In genomic region chr3:54662411-54662810, GRCm38 (mm10) we compare ENCODE assay signal across 13 mouse cellular contexts. TPM values are rescaled to one million over a fixed set of nuclear protein-coding genes. Genes with fewer than 3 reads are reported as not detected.
DNase-seq lines count a peak whose midpoint lies in the region; ATAC-seq and TF ChIP-seq lines count a peak whose summit lies in the region.
"Had no signal": no experiment of that assay in that cellular context is flagged by ENCODE, and none has a peak within 500 bp of the region (broad histone marks: within the 10 kb centered on the region; RNA-seq: fewer than 3 reads in every experiment).

No protein-coding gene starts in this region.

- H3K4me2 ChIP-seq in heart, embryonic 12.5 days, result no peak overlapping the region
- no peak overlapping the region for H3K4me2 ChIP-seq in lung, postnatal 0 days (replicated peaks; ENCODE audit: low read depth, low read length)
- H3K4me2 ChIP-seq: hindbrain, embryonic 15.5 days; neural tube, embryonic 13.5 days had no signal

- DNase-seq in heart, postnatal 4 days, result peak; percentile 16
- DNase-seq in lung, postnatal 0 days (ENCODE audit: low spot score), result no peak
- DNase-seq in lung, postnatal 4 days, result no peak
- DNase-seq: adrenal gland, postnatal 10 days; cerebellum, adult 9-11 months; midbrain, embryonic 14.5 days had no signal

- 0 out of 2 replicates have a peak, but pooled peaks cover 7% of the 10 kb centered on the region for H3K9me3 ChIP-seq in heart, embryonic 12.5 days (replicated peaks)
- no peaks in the 10 kb centered on the region for H3K9me3 ChIP-seq in lung, postnatal 0 days (ENCODE audit: low read length)
- no peaks in the 10 kb centered on the region for H3K9me3 ChIP-seq in ES-Bruce4 (replicated peaks; ENCODE audit: control insufficient read depth, insufficient read depth, low read length, poor library complexity, severe bottlenecking)
- H3K9me3 ChIP-seq: hindbrain, embryonic 15.5 days; limb, embryonic 10.5 days; neural tube, embryonic 13.5 days had no signal

- ATAC-seq in heart, embryonic 12.5 days (ENCODE audit: insufficient number of reproducible peaks, low FRiP score), result no peak
- no peak for ATAC-seq in lung, postnatal 0 days
- ATAC-seq in common myeloid progenitor, adult 5-6 weeks (replicated peaks; ENCODE audit: low read depth, poor library complexity, severe bottlenecking), result 0 out of 2 replicates have a peak, but pooled peaks have one; percentile 29
- ATAC-seq in erythroblast, adult 5-6 weeks (replicated peaks; ENCODE audit: low FRiP score, poor library complexity, severe bottlenecking), result no peak

- no peak for TF ChIP-seq POLR2A in ES-Bruce4 (IDR thresholded peaks at IDR 0.05; ENCODE audit: insufficient read depth, low read length)

- no peak for TF ChIP-seq EP300 in lung, postnatal 0 days (IDR thresholded peaks at IDR 0.05)
- no peak for TF ChIP-seq EP300 in ES-Bruce4 (IDR thresholded peaks at IDR 0.05; ENCODE audit: insufficient read depth, low read depth, low read length)

- 50% methylated on average over 5 of the region's 5 CpGs for WGBS in heart, embryonic 12.5 days
- 43% methylated on average over 5 of the region's 5 CpGs for WGBS in lung, postnatal 0 days

- no peaks in the 10 kb centered on the region for H3K4me1 ChIP-seq in heart, embryonic 12.5 days (replicated peaks)
- H3K4me1 ChIP-seq in lung, postnatal 0 days (ENCODE audit: insufficient read depth, low read depth, low read length), result no peaks in the 10 kb centered on the region
- no peaks in the 10 kb centered on the region for H3K4me1 ChIP-seq in ES-Bruce4 (ENCODE audit: control insufficient read depth, insufficient read depth, low read length)
- H3K4me1 ChIP-seq: hindbrain, embryonic 15.5 days; limb, embryonic 10.5 days; neural tube, embryonic 13.5 days had no signal

- H3K4me3 ChIP-seq in heart, embryonic 12.5 days, result no peak overlapping the region
- no peak overlapping the region for H3K4me3 ChIP-seq in lung, postnatal 0 days (ENCODE audit: low read depth, low read length)
- no peak overlapping the region for H3K4me3 ChIP-seq in ES-Bruce4 (ENCODE audit: low read depth, low read length)
- H3K4me3 ChIP-seq: hindbrain, embryonic 15.5 days; limb, embryonic 10.5 days; neural tube, embryonic 13.5 days had no signal

- no peaks in the 10 kb centered on the region for H3K27me3 ChIP-seq in heart, embryonic 12.5 days (replicated peaks)
- no peaks in the 10 kb centered on the region for H3K27me3 ChIP-seq in lung, postnatal 0 days (replicated peaks; ENCODE audit: insufficient read depth, low read length)
- no peaks in the 10 kb centered on the region for H3K27me3 ChIP-seq in ES-Bruce4 (ENCODE audit: control insufficient read depth, insufficient read depth, low read length, poor library complexity, severe bottlenecking)
- H3K27me3 ChIP-seq: hindbrain, embryonic 15.5 days; neural tube, embryonic 13.5 days had no signal

- TF ChIP-seq CTCF in lung, postnatal 0 days (IDR thresholded peaks at IDR 0.05), result peak; percentile 29
- TF ChIP-seq CTCF in ES-Bruce4 (IDR thresholded peaks at IDR 0.05; ENCODE audit: low read depth, low read length), result peak; percentile 20

- H3K27ac ChIP-seq in heart, embryonic 12.5 days (ENCODE audit: poor library complexity, severe bottlenecking), result no peak overlapping the region
- no peak overlapping the region for H3K27ac ChIP-seq in lung, postnatal 0 days (ENCODE audit: low read length)
- H3K27ac ChIP-seq in ES-Bruce4 (ENCODE audit: insufficient read depth, low read length), result no peak overlapping the region
- H3K27ac ChIP-seq: hindbrain, embryonic 15.5 days; limb, embryonic 10.5 days; neural tube, embryonic 13.5 days had no signal

- H3K9ac ChIP-seq in heart, embryonic 12.5 days, result no peak overlapping the region
- no peak overlapping the region for H3K9ac ChIP-seq in lung, postnatal 0 days (replicated peaks; ENCODE audit: low read depth)
- no peak overlapping the region for H3K9ac ChIP-seq in ES-Bruce4 (ENCODE audit: low read depth, poor library complexity, severe bottlenecking)
- H3K9ac ChIP-seq: hindbrain, embryonic 15.5 days; neural tube, embryonic 13.5 days had no signal

- no peaks in the 10 kb centered on the region for H3K36me3 ChIP-seq in heart, embryonic 12.5 days
- no peaks in the 10 kb centered on the region for H3K36me3 ChIP-seq in lung, postnatal 0 days (ENCODE audit: insufficient read depth, low read length)
- no peaks in the 10 kb centered on the region for H3K36me3 ChIP-seq in ES-Bruce4 (ENCODE audit: control insufficient read depth, insufficient read depth, low read length, poor library complexity, severe bottlenecking)
- H3K36me3 ChIP-seq: hindbrain, embryonic 15.5 days; limb, embryonic 10.5 days; neural tube, embryonic 13.5 days had no signal

RNA-seq across cellular contexts. Expression of gene Supt20, which starts 30.2 kb away (rescaled TPM):
- total RNA-seq in heart, postnatal 4 days (2021), result 10 to 100 TPM; 49.8 to 50.5 TPM
- polyA plus RNA-seq in heart, embryonic 12.5 days (2016; fragmentation: Nextera tagmentation; extraction: Ambion mirVana), result 76.3 and 82.2 TPM in 2 replicates
- polyA plus RNA-seq in lung, postnatal 0 days (2015; fragmentation: Nextera tagmentation; extraction: Ambion mirVana), result 50.6 and 54.3 TPM in 2 replicates
- polyA plus RNA-seq in ES-Bruce4 (2011; ENCODE audit: insufficient read depth, insufficient read length, low read depth, missing spikeins), result 99.9 and 111 TPM in 2 replicates
- total RNA-seq in common myeloid progenitor, adult 5-6 weeks (2017), result 75.1 and 91.2 TPM in 2 replicates
- 21.5 and 40.5 TPM in 2 replicates for total RNA-seq in erythroblast, adult 5-6 weeks (2015; ENCODE audit: low replicate concordance)
- total RNA-seq in erythroblast, adult 5-6 weeks (2017; ENCODE audit: low replicate concordance), result 11.4 and 14.9 TPM in 2 replicates

RNA-seq across cellular contexts. Expression of gene Gm21958, which starts 51.7 kb away (rescaled TPM):
- not detected for total RNA-seq in heart, postnatal 4 days (2021)
- 1.0 TPM in 1 of 2 replicates, not detected in the other for polyA plus RNA-seq in heart, embryonic 12.5 days (2016; fragmentation: Nextera tagmentation; extraction: Ambion mirVana)
- not detected in 2 replicates for polyA plus RNA-seq in lung, postnatal 0 days (2015; fragmentation: Nextera tagmentation; extraction: Ambion mirVana)
- polyA plus RNA-seq in ES-Bruce4 (2011; ENCODE audit: insufficient read depth, insufficient read length, low read depth, missing spikeins), result not detected in 2 replicates
- 1.1 TPM in 1 of 2 replicates, not detected in the other for total RNA-seq in common myeloid progenitor, adult 5-6 weeks (2017)
- not detected in 2 replicates for total RNA-seq in erythroblast, adult 5-6 weeks (2015; ENCODE audit: low replicate concordance)
- total RNA-seq in erythroblast, adult 5-6 weeks (2017; ENCODE audit: low replicate concordance), result 6.4 TPM in 1 of 2 replicates, not detected in the other
- total RNA-seq: adrenal gland, postnatal 10 days had no signal
